Mouse (Mus musculus): Measurements from ENCODE around the gene Vti1a. TPM values are rescaled to one million over a fixed set of nuclear protein-coding genes. Genes with fewer than 3 reads are reported as not detected.

Vti1a gene
- polyA plus RNA-seq, 1 experiment from 2014 or later, result 33.4 TPM

GRCm38 (mm10) chr19:55378884-55379283, 62.8 kb downstream of the Vti1a start:
- 63% methylated on average over 2 of the region's 2 CpGs for WGBS
- H3K9me3 ChIP-seq, result no peaks in the 10 kb centered on the region
- no peak overlapping the region for H3K4me2 ChIP-seq
- peaks cover 56% of the 10 kb centered on the region for H3K4me1 ChIP-seq (replicated peaks)
- no peak overlapping the region for H3K9ac ChIP-seq (replicated peaks)
- H3K36me3 ChIP-seq, result no peaks in the 10 kb centered on the region
- H3K27ac ChIP-seq, result no peak overlapping the region
- no peaks in the 10 kb centered on the region for H3K27me3 ChIP-seq
- H3K4me3 ChIP-seq (replicated peaks), result no peak overlapping the region
- no peak for ATAC-seq (ENCODE audit: insufficient number of reproducible peaks, insufficient read depth, low FRiP score, low TSS enrichment, low read depth)

- Histone ChIP-seq H3K36me3 (no peaks in the 10 kb centered on the region; the same call in 1 of the 2 replicates), H3K27ac (no peak overlapping the region), H3K9me3 (no peaks in the 10 kb centered on the region), H3K27me3 (no peaks in the 10 kb centered on the region), H3K4me2 (peak overlapping the region; percentile 4; the same call in 1 of the 2 replicates), H3K9ac (replicated peaks) (no peak overlapping the region), H3K4me1 (replicated peaks) (peaks cover 43% of the 10 kb centered on the region), H3K4me3 (replicated peaks) (no peak overlapping the region)
- ATAC-seq (ENCODE audit: insufficient number of reproducible peaks, insufficient read depth, low FRiP score, low TSS enrichment, low read depth), result no peak
- WGBS, result 26% methylated on average over 12 of the region's 12 CpGs
Measured at GRCm38 (mm10) chr19:55380764-55381163, 64.7 kb downstream of the Vti1a start.

GRCm38 (mm10) chr19:55381343-55381742, 65.2 kb downstream of the Vti1a start:
- no peak for ATAC-seq (ENCODE audit: insufficient number of reproducible peaks, insufficient read depth, low FRiP score, low TSS enrichment, low read depth)
- H3K4me3 ChIP-seq (replicated peaks), result no peak overlapping the region
- WGBS, result 89% methylated on average over 7 of the region's 7 CpGs
- H3K4me1 ChIP-seq (replicated peaks), result peaks cover 38% of the 10 kb centered on the region
- no peak overlapping the region for H3K27ac ChIP-seq
- H3K4me2 ChIP-seq, result no peak overlapping the region
- H3K9ac ChIP-seq (replicated peaks), result no peak overlapping the region
- no peaks in the 10 kb centered on the region; the same call in 1 of the 2 replicates for H3K36me3 ChIP-seq
- no peaks in the 10 kb centered on the region for H3K9me3 ChIP-seq
- no peaks in the 10 kb centered on the region for H3K27me3 ChIP-seq

GRCm38 (mm10) chr19:55382745-55383144, 66.7 kb downstream of the Vti1a start:
- no peaks in the 10 kb centered on the region for H3K27me3 ChIP-seq
- H3K4me2 ChIP-seq, result no peak overlapping the region
- WGBS, result 71% methylated on average over 7 of the region's 7 CpGs
- H3K27ac ChIP-seq, result no peak overlapping the region
- no peak for ATAC-seq (ENCODE audit: insufficient number of reproducible peaks, insufficient read depth, low FRiP score, low TSS enrichment, low read depth)
- no peaks in the 10 kb centered on the region; the same call in 1 of the 2 replicates for H3K36me3 ChIP-seq
- peaks cover 32% of the 10 kb centered on the region for H3K4me1 ChIP-seq (replicated peaks)
- H3K4me3 ChIP-seq (replicated peaks), result no peak overlapping the region
- no peak overlapping the region for H3K9ac ChIP-seq (replicated peaks)
- no peaks in the 10 kb centered on the region for H3K9me3 ChIP-seq

- H3K4me2 ChIP-seq, result no peak overlapping the region
- no peak overlapping the region for H3K27ac ChIP-seq
- no peak overlapping the region for H3K4me3 ChIP-seq (replicated peaks)
- peaks cover 27% of the 10 kb centered on the region for H3K4me1 ChIP-seq (replicated peaks)
- no peaks in the 10 kb centered on the region; the same call in 1 of the 2 replicates for H3K36me3 ChIP-seq
- no peak overlapping the region for H3K9ac ChIP-seq (replicated peaks)
- WGBS, result 94% methylated on average over 15 of the region's 15 CpGs
- no peaks in the 10 kb centered on the region for H3K9me3 ChIP-seq
- 0 out of 2 replicates have a peak, but pooled peaks cover 2% of the 10 kb centered on the region for H3K27me3 ChIP-seq
- ATAC-seq (ENCODE audit: insufficient number of reproducible peaks, insufficient read depth, low FRiP score, low TSS enrichment, low read depth), result no peak
Measured at GRCm38 (mm10) chr19:55384634-55385033, 68.5 kb downstream of the Vti1a start.

GRCm38 (mm10) chr19:55389019-55389418, 72.9 kb downstream of the Vti1a start:
- Histone ChIP-seq H3K9me3 (no peaks in the 10 kb centered on the region), H3K4me3 (replicated peaks) (no peak overlapping the region), H3K9ac (replicated peaks) (no peak overlapping the region), H3K36me3 (no peaks in the 10 kb centered on the region; the same call in 1 of the 2 replicates), H3K27me3 (0 out of 2 replicates have a peak, but pooled peaks cover 2% of the 10 kb centered on the region), H3K4me2 (no peak overlapping the region), H3K4me1 (replicated peaks) (peaks cover 11% of the 10 kb centered on the region), H3K27ac (no peak overlapping the region)
- WGBS, result 51% methylated on average over 10 of the region's 10 CpGs
- no peak for ATAC-seq (ENCODE audit: insufficient number of reproducible peaks, insufficient read depth, low FRiP score, low TSS enrichment, low read depth)

GRCm38 (mm10) chr19:55390323-55390722, 74.2 kb downstream of the Vti1a start:
- 0 out of 2 replicates have a peak, but pooled peaks cover 2% of the 10 kb centered on the region for H3K27me3 ChIP-seq
- 62% methylated on average over 11 of the region's 11 CpGs for WGBS
- no peak overlapping the region for H3K4me2 ChIP-seq
- H3K9ac ChIP-seq (replicated peaks), result no peak overlapping the region
- no peak overlapping the region for H3K27ac ChIP-seq
- no peak overlapping the region for H3K4me3 ChIP-seq (replicated peaks)
- no peaks in the 10 kb centered on the region for H3K9me3 ChIP-seq
- peaks cover 11% of the 10 kb centered on the region for H3K4me1 ChIP-seq (replicated peaks)
- H3K36me3 ChIP-seq, result no peaks in the 10 kb centered on the region
- ATAC-seq (ENCODE audit: insufficient number of reproducible peaks, insufficient read depth, low FRiP score, low TSS enrichment, low read depth), result no peak

- ATAC-seq (ENCODE audit: insufficient number of reproducible peaks, insufficient read depth, low FRiP score, low TSS enrichment, low read depth), result no peak
- 80% methylated on average over 11 of the region's 11 CpGs for WGBS
Measured at GRCm38 (mm10) chr19:55401638-55402037, 85.5 kb downstream of the Vti1a start.

GRCm38 (mm10) chr19:55408486-55408885, 92.4 kb downstream of the Vti1a start:
- peaks cover 4% of the 10 kb centered on the region; the same call in 1 of the 2 replicates for H3K4me1 ChIP-seq (replicated peaks)
- no peaks in the 10 kb centered on the region for H3K27me3 ChIP-seq
- no peak for ATAC-seq (ENCODE audit: insufficient number of reproducible peaks, insufficient read depth, low FRiP score, low TSS enrichment, low read depth)
- no peak overlapping the region for H3K27ac ChIP-seq
- no peak overlapping the region for H3K4me2 ChIP-seq
- no peaks in the 10 kb centered on the region for H3K36me3 ChIP-seq
- 56% methylated on average over 6 of the region's 6 CpGs for WGBS
- no peak overlapping the region for H3K9ac ChIP-seq (replicated peaks)
- no peaks in the 10 kb centered on the region for H3K9me3 ChIP-seq
- no peak overlapping the region for H3K4me3 ChIP-seq (replicated peaks)

More at GRCm38 (mm10) chr19:55401638-55402037, 85.5 kb downstream of the Vti1a start:
- no peak overlapping the region for H3K4me3 ChIP-seq (replicated peaks)
- H3K4me1 ChIP-seq (replicated peaks), result peaks cover 11% of the 10 kb centered on the region
- no peaks in the 10 kb centered on the region for H3K27me3 ChIP-seq
- H3K9ac ChIP-seq (replicated peaks), result no peak overlapping the region
- H3K27ac ChIP-seq, result no peak overlapping the region
- H3K4me2 ChIP-seq, result no peak overlapping the region
- no peaks in the 10 kb centered on the region for H3K9me3 ChIP-seq
- no peaks in the 10 kb centered on the region for H3K36me3 ChIP-seq

- Histone ChIP-seq H3K36me3 (no peaks in the 10 kb centered on the region), H3K27me3 (no peaks in the 10 kb centered on the region), H3K4me1 (replicated peaks) (peaks cover 4% of the 10 kb centered on the region; the same call in 1 of the 2 replicates), H3K9me3 (no peaks in the 10 kb centered on the region), H3K9ac (replicated peaks) (no peak overlapping the region), H3K27ac (no peak overlapping the region), H3K4me2 (no peak overlapping the region), H3K4me3 (replicated peaks) (no peak overlapping the region)
- 89% methylated on average over 11 of the region's 11 CpGs for WGBS
- no peak for ATAC-seq (ENCODE audit: insufficient number of reproducible peaks, insufficient read depth, low FRiP score, low TSS enrichment, low read depth)
Measured at GRCm38 (mm10) chr19:55411415-55411814, 95.3 kb downstream of the Vti1a start.

GRCm38 (mm10) chr19:55411894-55412293, 95.8 kb downstream of the Vti1a start:
- H3K4me2 ChIP-seq, result no peak overlapping the region
- no peak overlapping the region for H3K4me3 ChIP-seq (replicated peaks)
- no peak overlapping the region for H3K9ac ChIP-seq (replicated peaks)
- peaks cover 4% of the 10 kb centered on the region; the same call in 1 of the 2 replicates for H3K4me1 ChIP-seq (replicated peaks)
- no peaks in the 10 kb centered on the region for H3K27me3 ChIP-seq
- WGBS, result 59% methylated on average over 2 of the region's 2 CpGs
- H3K36me3 ChIP-seq, result no peaks in the 10 kb centered on the region
- ATAC-seq (ENCODE audit: insufficient number of reproducible peaks, insufficient read depth, low FRiP score, low TSS enrichment, low read depth), result no peak
- no peaks in the 10 kb centered on the region for H3K9me3 ChIP-seq
- no peak overlapping the region for H3K27ac ChIP-seq

GRCm38 (mm10) chr19:55414050-55414449, 98.0 kb downstream of the Vti1a start:
- ATAC-seq (ENCODE audit: insufficient number of reproducible peaks, insufficient read depth, low FRiP score, low TSS enrichment, low read depth), result no peak
- WGBS, result 40% methylated on average over 8 of the region's 8 CpGs

More at GRCm38 (mm10) chr19:55414050-55414449, 98.0 kb downstream of the Vti1a start:
- Histone ChIP-seq H3K36me3 (no peaks in the 10 kb centered on the region), H3K27ac (no peak overlapping the region), H3K4me1 (replicated peaks) (peaks cover 4% of the 10 kb centered on the region), H3K9ac (replicated peaks) (no peak overlapping the region), H3K9me3 (no peaks in the 10 kb centered on the region), H3K4me2 (no peak overlapping the region), H3K4me3 (replicated peaks) (no peak overlapping the region), H3K27me3 (no peaks in the 10 kb centered on the region)
